Mouse (Mus musculus) forebrain, embryonic 12.5 days (tissue): ENCODE data around the gene Coa5. TPM values are rescaled to one million over a fixed set of nuclear protein-coding genes. Genes with fewer than 3 reads are reported as not detected.

Experiments used
- ATAC-seq: fragments of 200-750 bp; cut with Nextera tagmentation; 2 replicates; pipeline ENCODE4 v1.8.0; 2017; ENCODE audit warnings: moderate TSS enrichment; ENCODE audit not compliant: low FRiP score
- H3K27ac ChIP-seq: fragments of 300-500 bp; sonication (generic); 2 replicates; pipeline ENCODE4 v1.5.1; 2016; ENCODE audit warnings: mild to moderate bottlenecking
- H3K27me3 ChIP-seq: fragments of 300-500 bp; sonication (generic); 2 replicates; pipeline ENCODE4 v1.6.1; 2016; ENCODE audit warnings: mild to moderate bottlenecking
- H3K36me3 ChIP-seq: fragments of 300-500 bp; sonication (generic); replicated peaks from 2 replicates; pipeline ENCODE4 v1.6.1; 2016; ENCODE audit warnings: mild to moderate bottlenecking
- H3K4me1 ChIP-seq: fragments of 300-500 bp; sonication (generic); 2 replicates; pipeline ENCODE4 v1.6.1; 2016
- H3K4me2 ChIP-seq: fragments of 300-500 bp; sonication (generic); 2 replicates; pipeline ENCODE4 v1.6.1; 2016; ENCODE audit warnings: mild to moderate bottlenecking, moderate library complexity
- H3K4me3 ChIP-seq: fragments of 300-500 bp; sonication (generic); replicated peaks from 2 replicates; pipeline ENCODE4 v1.5.1; 2016; ENCODE audit warnings: mild to moderate bottlenecking
- H3K9ac ChIP-seq: fragments of 300-500 bp; sonication (generic); 2 replicates; pipeline ENCODE4 v1.6.1; 2016; ENCODE audit warnings: mild to moderate bottlenecking
- H3K9me3 ChIP-seq: fragments of 300-500 bp; sonication (generic); 2 replicates; pipeline ENCODE4 v1.6.1; 2016
- WGBS: fragments of 180-500 bp; shearing (Covaris S2); methylation state at CpG from one replicate; pipeline ENCODE4 v1.1.7; 2016; 5-methylcytosine and 5-hydroxymethylcytosine counted together
- polyA plus RNA-seq: library from polyadenylated mRNA; unstranded; fragments of >200 nt; fragmentation: Nextera tagmentation; extraction: Ambion mirVana; gene quantifications from 2 replicates; pipeline ENCODE4 v1.2.1, GENCODE M21; 2016

Coa5 gene
- polyA plus RNA-seq, 1 experiment from 2014 or later = 51.8 TPM

GRCm38 (mm10) chr1:37415394-37415793, 14.5 kb downstream of the Coa5 start:
- H3K4me3 ChIP-seq = no peak overlapping the region
- H3K27ac ChIP-seq = no peak overlapping the region
- H3K4me1 ChIP-seq = no peaks in the 10 kb centered on the region
- H3K4me2 ChIP-seq = no peak overlapping the region
- no peak overlapping the region for H3K9ac ChIP-seq
- peaks cover 24% of the 10 kb centered on the region for H3K36me3 ChIP-seq
- WGBS = 90% methylated on average over 1 of the region's 1 CpGs
- no peak for ATAC-seq
- H3K9me3 ChIP-seq = 0 out of 2 replicates have a peak, but pooled peaks cover 3% of the 10 kb centered on the region
- H3K27me3 ChIP-seq = no peaks in the 10 kb centered on the region

GRCm38 (mm10) chr1:37409647-37410046, 20.3 kb downstream of the Coa5 start:
- no peaks in the 10 kb centered on the region for H3K27me3 ChIP-seq
- H3K9me3 ChIP-seq = no peaks in the 10 kb centered on the region
- ATAC-seq = no peak
- no peak overlapping the region for H3K27ac ChIP-seq
- H3K36me3 ChIP-seq = no peaks in the 10 kb centered on the region
- no peaks in the 10 kb centered on the region for H3K4me1 ChIP-seq
- no peak overlapping the region for H3K9ac ChIP-seq
- H3K4me2 ChIP-seq = no peak overlapping the region
- no peak overlapping the region for H3K4me3 ChIP-seq

- Histone ChIP-seq H3K4me2 (no peak overlapping the region), H3K4me1 (no peaks in the 10 kb centered on the region), H3K27me3 (no peaks in the 10 kb centered on the region), H3K4me3 (no peak overlapping the region), H3K36me3 (no peaks in the 10 kb centered on the region), H3K27ac (no peak overlapping the region), H3K9ac (no peak overlapping the region), H3K9me3 (no peaks in the 10 kb centered on the region)
- WGBS = 82% methylated on average over 3 of the region's 3 CpGs
- no peak for ATAC-seq
These were observed 21.2 kb downstream of the Coa5 start for GRCm38 (mm10) chr1:37408678-37409077.

GRCm38 (mm10) chr1:37408059-37408458, 21.8 kb downstream of the Coa5 start:
- 91% methylated on average over 8 of the region's 8 CpGs for WGBS

GRCm38 (mm10) chr1:37407228-37407627, 22.7 kb downstream of the Coa5 start:
- Histone ChIP-seq H3K36me3 (no peaks in the 10 kb centered on the region), H3K27me3 (no peaks in the 10 kb centered on the region), H3K4me2 (no peak overlapping the region), H3K4me1 (no peaks in the 10 kb centered on the region), H3K27ac (no peak overlapping the region), H3K4me3 (no peak overlapping the region), H3K9me3 (no peaks in the 10 kb centered on the region), H3K9ac (no peak overlapping the region)
- ATAC-seq = no peak
- 83% methylated on average over 8 of the region's 8 CpGs for WGBS

More at GRCm38 (mm10) chr1:37408059-37408458, 21.8 kb downstream of the Coa5 start:
- no peak for ATAC-seq
- H3K36me3 ChIP-seq = no peaks in the 10 kb centered on the region
- no peaks in the 10 kb centered on the region for H3K9me3 ChIP-seq
- no peak overlapping the region for H3K4me3 ChIP-seq
- H3K4me1 ChIP-seq = no peaks in the 10 kb centered on the region
- no peak overlapping the region for H3K4me2 ChIP-seq
- H3K27me3 ChIP-seq = no peaks in the 10 kb centered on the region
- no peak overlapping the region for H3K9ac ChIP-seq
- H3K27ac ChIP-seq = no peak overlapping the region

- no peaks in the 10 kb centered on the region for H3K4me1 ChIP-seq
- H3K9me3 ChIP-seq = no peaks in the 10 kb centered on the region
- H3K27me3 ChIP-seq = no peaks in the 10 kb centered on the region
- H3K9ac ChIP-seq = no peak overlapping the region
- 86% methylated on average over 2 of the region's 2 CpGs for WGBS
- no peak for ATAC-seq
- H3K27ac ChIP-seq = no peak overlapping the region
- H3K4me3 ChIP-seq = no peak overlapping the region
- H3K36me3 ChIP-seq = no peaks in the 10 kb centered on the region
- no peak overlapping the region for H3K4me2 ChIP-seq
These were observed 24.8 kb downstream of the Coa5 start for GRCm38 (mm10) chr1:37405137-37405536.

- no peak for ATAC-seq
- H3K9me3 ChIP-seq = no peaks in the 10 kb centered on the region
- no peak overlapping the region for H3K9ac ChIP-seq
- no peaks in the 10 kb centered on the region; the same call in 1 of the 2 replicates for H3K4me1 ChIP-seq
- no peak overlapping the region for H3K27ac ChIP-seq
- H3K36me3 ChIP-seq = peaks cover 4% of the 10 kb centered on the region; the same call in 1 of the 2 replicates
- WGBS = 61% methylated on average over 4 of the region's 4 CpGs
- H3K4me3 ChIP-seq = no peak overlapping the region
- H3K27me3 ChIP-seq = no peaks in the 10 kb centered on the region
- no peak overlapping the region for H3K4me2 ChIP-seq
These were observed 28.2 kb downstream of the Coa5 start for GRCm38 (mm10) chr1:37401687-37402086.

- 0 out of 2 replicates have a peak overlapping the region, but pooled peaks have one; percentile 5 for H3K27ac ChIP-seq
- no peaks in the 10 kb centered on the region for H3K27me3 ChIP-seq
- no peak overlapping the region for H3K4me2 ChIP-seq
- H3K4me3 ChIP-seq = no peak overlapping the region
- no peaks in the 10 kb centered on the region; the same call in 1 of the 2 replicates for H3K4me1 ChIP-seq
- no peak for ATAC-seq
- WGBS = 77% methylated on average over 8 of the region's 8 CpGs
- peaks cover 12% of the 10 kb centered on the region for H3K36me3 ChIP-seq
- no peaks in the 10 kb centered on the region for H3K9me3 ChIP-seq
- H3K9ac ChIP-seq = no peak overlapping the region
These were observed 30.2 kb downstream of the Coa5 start for GRCm38 (mm10) chr1:37399734-37400133.

GRCm38 (mm10) chr1:37398961-37399360, 30.9 kb downstream of the Coa5 start:
- no peaks in the 10 kb centered on the region for H3K27me3 ChIP-seq
- H3K27ac ChIP-seq = no peak overlapping the region
- no peak for ATAC-seq
- no peak overlapping the region for H3K4me3 ChIP-seq
- H3K9me3 ChIP-seq = no peaks in the 10 kb centered on the region
- H3K4me2 ChIP-seq = no peak overlapping the region
- no peaks in the 10 kb centered on the region; the same call in 1 of the 2 replicates for H3K4me1 ChIP-seq
- WGBS = 82% methylated on average over 3 of the region's 3 CpGs
- H3K36me3 ChIP-seq = peaks cover 14% of the 10 kb centered on the region
- no peak overlapping the region; the same call in 1 of the 2 replicates for H3K9ac ChIP-seq

GRCm38 (mm10) chr1:37396481-37396880, 33.4 kb downstream of the Coa5 start:
- peaks cover 21% of the 10 kb centered on the region for H3K36me3 ChIP-seq
- H3K9ac ChIP-seq = no peak overlapping the region
- no peaks in the 10 kb centered on the region for H3K9me3 ChIP-seq
- H3K4me2 ChIP-seq = no peak overlapping the region
- H3K27ac ChIP-seq = no peak overlapping the region
- ATAC-seq = no peak
- H3K4me1 ChIP-seq = no peaks in the 10 kb centered on the region; the same call in 1 of the 2 replicates
- H3K27me3 ChIP-seq = no peaks in the 10 kb centered on the region
- 56% methylated on average over 1 of the region's 1 CpGs for WGBS
- H3K4me3 ChIP-seq = no peak overlapping the region

GRCm38 (mm10) chr1:37393174-37393573, 36.7 kb downstream of the Coa5 start:
- Histone ChIP-seq H3K9ac (no peak overlapping the region), H3K4me1 (no peaks in the 10 kb centered on the region), H3K36me3 (peaks cover 30% of the 10 kb centered on the region), H3K9me3 (no peaks in the 10 kb centered on the region), H3K27ac (no peak overlapping the region), H3K4me3 (no peak overlapping the region), H3K4me2 (no peak overlapping the region), H3K27me3 (no peaks in the 10 kb centered on the region)
- ATAC-seq = no peak
- 80% methylated on average over 5 of the region's 5 CpGs for WGBS

GRCm38 (mm10) chr1:37386448-37386971, 43.4 kb downstream of the Coa5 start:
- H3K4me3 ChIP-seq = no peak overlapping the region
- no peaks in the 10 kb centered on the region; the same call in 1 of the 2 replicates for H3K4me1 ChIP-seq
- no peaks in the 10 kb centered on the region for H3K9me3 ChIP-seq
- no peaks in the 10 kb centered on the region for H3K27me3 ChIP-seq
- no peak overlapping the region for H3K27ac ChIP-seq
- peaks cover 15% of the 10 kb centered on the region for H3K36me3 ChIP-seq
- 81% methylated on average over 7 of the region's 7 CpGs for WGBS
- no peak for ATAC-seq
- H3K4me2 ChIP-seq = no peak overlapping the region
- no peak overlapping the region for H3K9ac ChIP-seq

- Histone ChIP-seq H3K4me2 (no peak overlapping the region), H3K27ac (no peak overlapping the region), H3K4me3 (no peak overlapping the region), H3K9ac (no peak overlapping the region), H3K4me1 (no peaks in the 10 kb centered on the region; the same call in 1 of the 2 replicates), H3K27me3 (no peaks in the 10 kb centered on the region), H3K9me3 (no peaks in the 10 kb centered on the region), H3K36me3 (peaks cover 17% of the 10 kb centered on the region; the same call in 1 of the 2 replicates)
- 90% methylated on average over 3 of the region's 3 CpGs for WGBS
- ATAC-seq = no peak
These were observed 45.6 kb downstream of the Coa5 start for GRCm38 (mm10) chr1:37384304-37384703.
